Mouse (Mus musculus): ENCODE data around the gene Olfr78. TPM values are rescaled to one million over a fixed set of nuclear protein-coding genes. Genes with fewer than 3 reads are reported as not detected.
A peak's percentile ranks its signal among the peaks of the same experiment; 100 is the strongest.

The Olfr78 gene
- polyA plus RNA-seq (2016; fragmentation: Nextera tagmentation; extraction: Ambion mirVana) = 0.18 and 0.19 TPM in 2 replicates

- H3K27me3 ChIP-seq = no peaks in the 10 kb centered on the region
- WGBS = 73% methylated on average over 4 of the region's 4 CpGs
- H3K9ac ChIP-seq = no peak within 1 kb of the TSS
- no peak within 1 kb of the TSS for H3K27ac ChIP-seq
- H3K9me3 ChIP-seq = no peaks in the 10 kb centered on the region
- no peak for ATAC-seq (ENCODE audit: insufficient number of reproducible peaks, insufficient read depth, low FRiP score, low TSS enrichment)
- no peak within 1 kb of the TSS for H3K4me2 ChIP-seq (replicated peaks)
- H3K36me3 ChIP-seq = no peaks in the 10 kb centered on the region
- no peak within 1 kb of the TSS for H3K4me3 ChIP-seq
- no peaks in the 10 kb centered on the region for H3K4me1 ChIP-seq
Observed at GRCm38 (mm10) chr7:102759266-102759665, at the start of gene Olfr78, which contains the start of gene Olfr560. Olfr78 (minus strand) TSS chr7:102759471. Olfr560 (minus strand) TSS chr7:102759366.

- H3K4me3 ChIP-seq = no peak within 1 kb of the TSS
- no peak within 1 kb of the TSS for H3K9ac ChIP-seq
- no peak for ATAC-seq (ENCODE audit: insufficient number of reproducible peaks, insufficient read depth, low FRiP score, low TSS enrichment)
- no peaks in the 10 kb centered on the region for H3K36me3 ChIP-seq
- no peaks in the 10 kb centered on the region for H3K4me1 ChIP-seq
- no peak within 1 kb of the TSS for H3K27ac ChIP-seq
- H3K27me3 ChIP-seq = no peaks in the 10 kb centered on the region
- H3K4me2 ChIP-seq (replicated peaks) = no peak within 1 kb of the TSS
- H3K9me3 ChIP-seq = no peaks in the 10 kb centered on the region
Observed at GRCm38 (mm10) chr7:102803180-102803579, 43.9 kb upstream of the Olfr78 start, which contains the start of gene Olfr564. Olfr564 (plus strand) TSS chr7:102803480.

- 79% methylated on average over 2 of the region's 2 CpGs for WGBS
- Histone ChIP-seq H3K9me3 (no peaks in the 10 kb centered on the region), H3K27me3 (no peaks in the 10 kb centered on the region), H3K36me3 (no peaks in the 10 kb centered on the region), H3K27ac (no peak within 1 kb of the TSS), H3K4me3 (no peak within 1 kb of the TSS), H3K4me1 (no peaks in the 10 kb centered on the region), H3K4me2 (replicated peaks) (no peak within 1 kb of the TSS), H3K9ac (no peak within 1 kb of the TSS)
- ATAC-seq (ENCODE audit: insufficient number of reproducible peaks, insufficient read depth, low FRiP score, low TSS enrichment) = no peak
Observed at GRCm38 (mm10) chr7:102770921-102771320, 11.7 kb upstream of the Olfr78 start, which contains the start of gene Olfr561. Olfr561 (plus strand) TSS chr7:102771221.

GRCm38 (mm10) chr7:102752086-102752485, 7.2 kb downstream of the Olfr78 start:
- Histone ChIP-seq H3K9me3 (no peaks in the 10 kb centered on the region), H3K36me3 (no peaks in the 10 kb centered on the region), H3K9ac (no peak overlapping the region), H3K27ac (no peak overlapping the region), H3K27me3 (no peaks in the 10 kb centered on the region), H3K4me3 (no peak overlapping the region), H3K4me2 (replicated peaks) (no peak overlapping the region), H3K4me1 (no peaks in the 10 kb centered on the region)
- WGBS = 23% methylated on average over 1 of the region's 1 CpGs
- no peak for ATAC-seq (ENCODE audit: insufficient number of reproducible peaks, insufficient read depth, low FRiP score, low TSS enrichment)

GRCm38 (mm10) chr7:102737705-102738104, 21.6 kb downstream of the Olfr78 start:
- Histone ChIP-seq H3K27ac (no peak overlapping the region), H3K4me1 (no peaks in the 10 kb centered on the region), H3K4me2 (replicated peaks) (no peak overlapping the region), H3K9me3 (no peaks in the 10 kb centered on the region), H3K36me3 (no peaks in the 10 kb centered on the region), H3K9ac (no peak overlapping the region), H3K27me3 (no peaks in the 10 kb centered on the region), H3K4me3 (no peak overlapping the region)
- ATAC-seq (ENCODE audit: insufficient number of reproducible peaks, insufficient read depth, low FRiP score, low TSS enrichment) = no peak
- 53% methylated on average over 2 of the region's 2 CpGs for WGBS

- Histone ChIP-seq H3K9me3 (no peaks in the 10 kb centered on the region), H3K27me3 (no peaks in the 10 kb centered on the region), H3K4me3 (no peak overlapping the region), H3K4me2 (replicated peaks) (no peak overlapping the region), H3K36me3 (no peaks in the 10 kb centered on the region), H3K4me1 (no peaks in the 10 kb centered on the region), H3K9ac (no peak overlapping the region), H3K27ac (no peak overlapping the region)
- WGBS = 52% methylated on average over 1 of the region's 1 CpGs
- ATAC-seq (ENCODE audit: insufficient number of reproducible peaks, insufficient read depth, low FRiP score, low TSS enrichment) = peak; percentile 64; the same call in 1 of the 2 replicates
Observed at GRCm38 (mm10) chr7:102733793-102734192, 25.5 kb downstream of the Olfr78 start.

GRCm38 (mm10) chr7:102727391-102727790, 31.9 kb downstream of the Olfr78 start, which contains the start of gene Olfr559:
Olfr559 (minus strand) TSS chr7:102727491.
- H3K4me3 ChIP-seq = no peak within 1 kb of the TSS
- ATAC-seq (ENCODE audit: insufficient number of reproducible peaks, insufficient read depth, low FRiP score, low TSS enrichment) = no peak
- H3K4me1 ChIP-seq = no peaks in the 10 kb centered on the region

GRCm38 (mm10) chr7:102718970-102719369, 40.3 kb downstream of the Olfr78 start, which contains the start of gene Olfr33:
Olfr33 (minus strand) TSS chr7:102719070.
- Histone ChIP-seq H3K4me2 (replicated peaks) (no peak within 1 kb of the TSS), H3K9me3 (no peaks in the 10 kb centered on the region), H3K9ac (no peak within 1 kb of the TSS)

More at GRCm38 (mm10) chr7:102727391-102727790, 31.9 kb downstream of the Olfr78 start, which contains the start of gene Olfr559:
- no peaks in the 10 kb centered on the region for H3K27me3 ChIP-seq
- no peak within 1 kb of the TSS for H3K4me2 ChIP-seq (replicated peaks)
- no peaks in the 10 kb centered on the region for H3K9me3 ChIP-seq
- no peak within 1 kb of the TSS for H3K27ac ChIP-seq
- no peaks in the 10 kb centered on the region for H3K36me3 ChIP-seq
- no peak within 1 kb of the TSS for H3K9ac ChIP-seq

GRCm38 (mm10) chr7:102701915-102702314, 57.4 kb downstream of the Olfr78 start, which contains the start of gene Olfr558:
Olfr558 (plus strand) TSS chr7:102702215.
- ATAC-seq (ENCODE audit: insufficient number of reproducible peaks, insufficient read depth, low FRiP score, low TSS enrichment) = no peak
- Histone ChIP-seq H3K27ac (no peak within 1 kb of the TSS), H3K36me3 (no peaks in the 10 kb centered on the region), H3K4me3 (no peak within 1 kb of the TSS), H3K9ac (no peak within 1 kb of the TSS), H3K9me3 (no peaks in the 10 kb centered on the region), H3K4me1 (no peaks in the 10 kb centered on the region), H3K4me2 (replicated peaks) (no peak within 1 kb of the TSS), H3K27me3 (no peaks in the 10 kb centered on the region)

More at GRCm38 (mm10) chr7:102718970-102719369, 40.3 kb downstream of the Olfr78 start, which contains the start of gene Olfr33:
- no peak within 1 kb of the TSS for H3K27ac ChIP-seq
- 32% methylated on average over 1 of the region's 1 CpGs for WGBS
- H3K4me3 ChIP-seq = no peak within 1 kb of the TSS
- H3K4me1 ChIP-seq = no peaks in the 10 kb centered on the region
- H3K36me3 ChIP-seq = no peaks in the 10 kb centered on the region
- no peaks in the 10 kb centered on the region for H3K27me3 ChIP-seq
- ATAC-seq (ENCODE audit: insufficient number of reproducible peaks, insufficient read depth, low FRiP score, low TSS enrichment) = no peak

GRCm38 (mm10) chr7:102698461-102698860, 60.8 kb downstream of the Olfr78 start:
- no peak for ATAC-seq (ENCODE audit: insufficient number of reproducible peaks, insufficient read depth, low FRiP score, low TSS enrichment)
- no peak overlapping the region for H3K9ac ChIP-seq
- WGBS = 82% methylated on average over 7 of the region's 7 CpGs

GRCm38 (mm10) chr7:102695358-102696125, 63.7 kb downstream of the Olfr78 start, which contains the start of gene Olfr557:
Olfr557 (plus strand) TSS chr7:102695910.
- Histone ChIP-seq H3K9ac (no peak within 1 kb of the TSS), H3K36me3 (no peaks in the 10 kb centered on the region), H3K9me3 (no peaks in the 10 kb centered on the region), H3K27ac (no peak within 1 kb of the TSS), H3K4me3 (no peak within 1 kb of the TSS), H3K4me1 (no peaks in the 10 kb centered on the region), H3K27me3 (no peaks in the 10 kb centered on the region), H3K4me2 (replicated peaks) (no peak within 1 kb of the TSS)
- WGBS = 78% methylated on average over 5 of the region's 5 CpGs
- no peak for ATAC-seq (ENCODE audit: insufficient number of reproducible peaks, insufficient read depth, low FRiP score, low TSS enrichment)

More at GRCm38 (mm10) chr7:102698461-102698860, 60.8 kb downstream of the Olfr78 start:
- no peak overlapping the region for H3K27ac ChIP-seq
- H3K9me3 ChIP-seq = no peaks in the 10 kb centered on the region
- no peaks in the 10 kb centered on the region for H3K4me1 ChIP-seq
- H3K4me2 ChIP-seq (replicated peaks) = no peak overlapping the region
- H3K36me3 ChIP-seq = no peaks in the 10 kb centered on the region
- no peak overlapping the region for H3K4me3 ChIP-seq
- no peaks in the 10 kb centered on the region for H3K27me3 ChIP-seq
